Mouse (Mus musculus): ENCODE measurements around the gene Tfcp2l1. TPM values are rescaled to one million over a fixed set of nuclear protein-coding genes. Genes with fewer than 3 reads are reported as not detected.

Tfcp2l1 gene
- polyA plus RNA-seq, 1 experiment from 2014 or later, result 0.34 TPM

DNA sequence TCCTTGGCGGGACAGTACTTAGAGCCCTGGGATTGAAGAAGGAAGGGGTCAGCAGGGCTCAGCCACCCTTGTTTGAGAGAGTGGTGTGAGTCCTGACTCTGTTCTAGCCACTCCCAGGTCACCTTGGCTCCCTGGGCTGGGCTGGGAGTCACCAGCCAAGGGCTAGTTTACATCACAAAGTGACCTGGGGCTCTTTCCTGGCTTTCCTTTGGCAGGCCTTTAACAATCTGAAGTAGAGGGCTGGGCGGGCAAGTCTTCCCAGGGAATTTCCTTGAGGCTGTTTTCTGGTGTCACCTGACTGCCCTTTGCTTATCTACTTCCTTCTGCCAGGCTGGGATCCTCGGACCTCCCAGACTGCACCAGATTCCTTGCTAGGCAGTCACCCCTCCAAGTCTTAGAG lies 20.3 kb downstream of the Tfcp2l1 start:
- H3K4me2 ChIP-seq (ENCODE audit: low read length), result no peak overlapping the region
- no peaks in the 10 kb centered on the region for H3K27me3 ChIP-seq (ENCODE audit: control insufficient read depth, insufficient read depth, low read depth, low read length)
- H3K36me3 ChIP-seq (ENCODE audit: control insufficient read depth, insufficient read depth, low read length), result no peaks in the 10 kb centered on the region
- H3K4me1 ChIP-seq (ENCODE audit: control insufficient read depth, insufficient read depth, low read length), result peaks cover 2% of the 10 kb centered on the region; the same call in 1 of the 2 replicates
- 41% methylated on average over 3 of the region's 3 CpGs for WGBS
- H3K4me3 ChIP-seq (ENCODE audit: low read depth, low read length), result no peak overlapping the region
- no peak overlapping the region for H3K9ac ChIP-seq (ENCODE audit: low read depth, low read length)
- H3K9me3 ChIP-seq (replicated peaks; ENCODE audit: control insufficient read depth, low read length, poor library complexity, severe bottlenecking), result no peaks in the 10 kb centered on the region
- no peak overlapping the region for H3K27ac ChIP-seq (ENCODE audit: low read length)
- no peak for ATAC-seq

DNA sequence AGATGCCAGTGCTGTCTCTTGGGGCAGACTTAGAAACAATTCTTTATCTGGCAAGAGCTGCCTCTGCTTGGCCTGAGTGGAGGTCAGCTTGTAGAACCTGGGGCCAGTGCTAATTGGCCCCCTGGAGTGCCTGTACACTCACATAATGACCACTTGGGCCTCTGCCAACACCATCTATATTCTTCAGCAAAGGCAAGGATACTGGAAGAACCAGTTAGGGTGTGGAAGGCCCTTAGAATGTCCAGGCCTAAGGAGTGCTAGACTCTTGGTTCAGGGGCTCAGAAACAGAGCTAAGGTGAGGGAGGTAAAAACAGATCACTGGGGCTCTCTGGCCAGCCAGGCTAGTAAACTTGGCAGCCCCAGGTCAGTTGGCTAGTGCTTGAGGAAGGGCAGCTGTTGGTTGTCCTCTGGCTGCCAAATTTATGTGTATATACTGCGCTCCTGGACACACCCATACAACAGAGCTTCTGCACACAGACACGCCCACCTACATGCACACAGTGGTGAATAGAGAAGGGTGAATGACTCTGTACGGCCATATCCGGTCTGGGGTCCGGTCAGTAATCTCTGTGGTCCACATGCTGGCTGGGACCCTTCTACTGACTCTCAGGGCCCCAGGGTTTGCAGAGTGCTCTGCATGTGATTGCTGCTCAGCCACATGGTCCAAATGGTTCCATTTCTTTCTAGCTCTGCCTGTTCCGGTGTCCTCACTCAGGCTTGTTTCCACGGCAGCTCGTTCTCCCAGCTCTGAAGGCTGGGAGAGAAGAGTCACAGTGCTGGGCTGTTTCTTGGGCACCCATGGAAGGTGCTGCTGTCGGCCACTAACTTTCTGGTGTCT lies 22.4 kb downstream of the Tfcp2l1 start:
- no peaks in the 10 kb centered on the region for H3K9me3 ChIP-seq (replicated peaks; ENCODE audit: control insufficient read depth, low read length, poor library complexity, severe bottlenecking)
- H3K27ac ChIP-seq (ENCODE audit: low read length), result no peak overlapping the region
- ATAC-seq, result no peak
- H3K27me3 ChIP-seq (ENCODE audit: control insufficient read depth, insufficient read depth, low read depth, low read length), result no peaks in the 10 kb centered on the region
- H3K4me2 ChIP-seq (ENCODE audit: low read length), result no peak overlapping the region
- H3K4me3 ChIP-seq (ENCODE audit: low read depth, low read length), result no peak overlapping the region
- H3K36me3 ChIP-seq (ENCODE audit: control insufficient read depth, insufficient read depth, low read length), result no peaks in the 10 kb centered on the region
- no peak overlapping the region for H3K9ac ChIP-seq (ENCODE audit: low read depth, low read length)
- 77% methylated on average over 9 of the region's 9 CpGs for WGBS
- H3K4me1 ChIP-seq (ENCODE audit: control insufficient read depth, insufficient read depth, low read length), result peaks cover 2% of the 10 kb centered on the region; the same call in 1 of the 2 replicates

GRCm38 (mm10) chr1:118650771-118651080 lies 23.0 kb downstream of the Tfcp2l1 start:
- Histone ChIP-seq H3K36me3 (ENCODE audit: control insufficient read depth, insufficient read depth, low read length) (no peaks in the 10 kb centered on the region), H3K9ac (ENCODE audit: low read depth, low read length) (no peak overlapping the region), H3K27ac (ENCODE audit: low read length) (no peak overlapping the region), H3K4me3 (ENCODE audit: low read depth, low read length) (no peak overlapping the region), H3K4me2 (ENCODE audit: low read length) (no peak overlapping the region), H3K9me3 (replicated peaks; ENCODE audit: control insufficient read depth, low read length, poor library complexity, severe bottlenecking) (no peaks in the 10 kb centered on the region), H3K27me3 (ENCODE audit: control insufficient read depth, insufficient read depth, low read depth, low read length) (no peaks in the 10 kb centered on the region), H3K4me1 (ENCODE audit: control insufficient read depth, insufficient read depth, low read length) (peaks cover 2% of the 10 kb centered on the region; the same call in 1 of the 2 replicates)
- WGBS, result 42% methylated on average over 3 of the region's 3 CpGs
- no peak for ATAC-seq

GRCm38 (mm10) chr1:118658716-118659115 lies 31.0 kb downstream of the Tfcp2l1 start:
- Histone ChIP-seq H3K4me2 (ENCODE audit: low read length) (no peak overlapping the region), H3K36me3 (ENCODE audit: control insufficient read depth, insufficient read depth, low read length) (no peaks in the 10 kb centered on the region), H3K4me3 (ENCODE audit: low read depth, low read length) (no peak overlapping the region), H3K9ac (ENCODE audit: low read depth, low read length) (no peak overlapping the region), H3K27me3 (ENCODE audit: control insufficient read depth, insufficient read depth, low read depth, low read length) (no peaks in the 10 kb centered on the region), H3K27ac (ENCODE audit: low read length) (no peak overlapping the region), H3K4me1 (ENCODE audit: control insufficient read depth, insufficient read depth, low read length) (no peaks in the 10 kb centered on the region), H3K9me3 (replicated peaks; ENCODE audit: control insufficient read depth, low read length, poor library complexity, severe bottlenecking) (no peaks in the 10 kb centered on the region)
- ATAC-seq, result no peak
- WGBS, result 83% methylated on average over 6 of the region's 6 CpGs

DNA sequence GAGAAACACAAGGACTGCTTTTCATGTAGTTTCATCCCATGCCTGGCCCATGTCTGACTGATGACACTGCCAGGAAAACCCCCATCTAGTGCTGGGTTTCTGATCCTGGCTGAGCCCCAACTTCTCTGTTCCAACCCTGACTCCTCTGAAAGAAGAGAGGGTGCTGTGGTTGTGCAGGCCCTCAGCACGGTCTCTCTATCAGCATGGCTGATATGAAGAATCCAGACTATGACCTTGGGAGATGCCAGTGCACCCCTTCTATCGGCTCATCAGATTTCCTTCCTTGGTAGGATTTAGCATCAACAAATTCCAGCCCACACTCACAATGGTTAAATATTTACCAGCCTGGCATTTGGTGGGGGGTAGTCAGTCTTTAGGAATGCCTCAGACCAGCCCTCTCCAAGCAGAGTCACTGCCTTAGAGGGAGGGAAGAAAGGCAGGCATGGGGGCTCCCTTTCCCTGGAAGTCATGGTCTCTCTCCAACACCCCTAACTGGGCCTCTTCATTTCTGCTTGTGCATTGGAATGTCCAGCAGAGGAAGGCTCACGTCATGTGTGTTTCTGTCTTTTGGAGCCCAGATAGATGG lies 33.2 kb downstream of the Tfcp2l1 start:
- Histone ChIP-seq H3K4me2 (ENCODE audit: low read length) (no peak overlapping the region), H3K4me1 (ENCODE audit: control insufficient read depth, insufficient read depth, low read length) (no peaks in the 10 kb centered on the region), H3K27me3 (ENCODE audit: control insufficient read depth, insufficient read depth, low read depth, low read length) (no peaks in the 10 kb centered on the region), H3K9ac (ENCODE audit: low read depth, low read length) (no peak overlapping the region), H3K9me3 (replicated peaks; ENCODE audit: control insufficient read depth, low read length, poor library complexity, severe bottlenecking) (no peaks in the 10 kb centered on the region), H3K27ac (ENCODE audit: low read length) (no peak overlapping the region), H3K4me3 (ENCODE audit: low read depth, low read length) (no peak overlapping the region), H3K36me3 (ENCODE audit: control insufficient read depth, insufficient read depth, low read length) (no peaks in the 10 kb centered on the region)
- 81% methylated on average over 3 of the region's 3 CpGs for WGBS
- ATAC-seq, result no peak

DNA sequence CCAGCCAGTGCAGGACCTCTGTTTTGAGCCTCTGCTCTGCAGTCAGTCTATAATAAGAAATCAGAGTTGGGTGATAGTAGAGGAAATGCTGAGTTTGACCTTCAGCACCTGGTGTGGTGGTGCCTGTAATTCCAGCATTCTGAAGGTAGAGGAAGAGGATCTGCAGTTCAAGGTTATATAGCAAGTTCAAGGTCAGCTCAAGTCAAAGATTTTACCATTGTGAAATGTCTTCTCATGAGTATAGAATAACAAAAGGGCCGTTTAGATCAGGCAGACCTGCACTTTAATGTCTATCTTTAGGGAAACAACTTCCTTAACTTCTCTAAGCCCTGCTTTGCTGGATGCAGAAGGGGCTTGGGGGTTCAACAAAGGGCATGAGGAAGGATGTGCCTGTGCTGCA lies 35.3 kb downstream of the Tfcp2l1 start:
- no peaks in the 10 kb centered on the region for H3K9me3 ChIP-seq (replicated peaks; ENCODE audit: control insufficient read depth, low read length, poor library complexity, severe bottlenecking)
- H3K27ac ChIP-seq (ENCODE audit: low read length), result no peak overlapping the region
- H3K4me1 ChIP-seq (ENCODE audit: control insufficient read depth, insufficient read depth, low read length), result no peaks in the 10 kb centered on the region
- no peak overlapping the region for H3K4me2 ChIP-seq (ENCODE audit: low read length)
- H3K27me3 ChIP-seq (ENCODE audit: control insufficient read depth, insufficient read depth, low read depth, low read length), result no peaks in the 10 kb centered on the region
- no peak overlapping the region for H3K9ac ChIP-seq (ENCODE audit: low read depth, low read length)
- no peaks in the 10 kb centered on the region for H3K36me3 ChIP-seq (ENCODE audit: control insufficient read depth, insufficient read depth, low read length)
- ATAC-seq, result no peak
- 70% methylated on average over 1 of the region's 1 CpGs for WGBS
- no peak overlapping the region for H3K4me3 ChIP-seq (ENCODE audit: low read depth, low read length)

DNA sequence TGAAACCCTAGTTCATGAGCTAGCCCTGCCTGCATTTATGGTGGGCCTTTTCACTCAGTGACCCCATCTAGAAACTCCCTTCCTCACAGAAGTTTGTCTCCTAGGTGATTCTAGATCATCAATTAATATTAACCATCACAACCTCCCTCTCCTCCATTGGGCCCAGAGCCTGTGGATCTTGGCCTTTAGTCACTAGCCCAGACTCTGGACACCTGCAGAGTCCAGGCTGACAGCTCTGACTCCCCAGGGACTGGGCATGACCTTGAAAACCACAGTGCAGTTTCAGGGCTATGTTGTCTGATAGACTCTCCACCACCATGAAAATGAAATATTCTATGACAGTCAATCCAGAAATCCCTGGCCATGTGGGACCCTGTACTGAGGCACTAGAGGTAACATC lies 39.8 kb downstream of the Tfcp2l1 start:
- Histone ChIP-seq H3K27ac (ENCODE audit: low read length) (no peak overlapping the region), H3K36me3 (ENCODE audit: control insufficient read depth, insufficient read depth, low read length) (no peaks in the 10 kb centered on the region), H3K9ac (ENCODE audit: low read depth, low read length) (no peak overlapping the region), H3K4me3 (ENCODE audit: low read depth, low read length) (no peak overlapping the region), H3K9me3 (replicated peaks; ENCODE audit: control insufficient read depth, low read length, poor library complexity, severe bottlenecking) (no peaks in the 10 kb centered on the region), H3K4me1 (ENCODE audit: control insufficient read depth, insufficient read depth, low read length) (no peaks in the 10 kb centered on the region), H3K27me3 (ENCODE audit: control insufficient read depth, insufficient read depth, low read depth, low read length) (no peaks in the 10 kb centered on the region), H3K4me2 (ENCODE audit: low read length) (no peak overlapping the region)
- no peak for ATAC-seq

- ATAC-seq, result no peak
- Histone ChIP-seq H3K9me3 (replicated peaks; ENCODE audit: control insufficient read depth, low read length, poor library complexity, severe bottlenecking) (no peaks in the 10 kb centered on the region), H3K27ac (ENCODE audit: low read length) (no peak overlapping the region)
These were observed 44.5 kb downstream of the Tfcp2l1 start for GRCm38 (mm10) chr1:118672196-118672595.

DNA sequence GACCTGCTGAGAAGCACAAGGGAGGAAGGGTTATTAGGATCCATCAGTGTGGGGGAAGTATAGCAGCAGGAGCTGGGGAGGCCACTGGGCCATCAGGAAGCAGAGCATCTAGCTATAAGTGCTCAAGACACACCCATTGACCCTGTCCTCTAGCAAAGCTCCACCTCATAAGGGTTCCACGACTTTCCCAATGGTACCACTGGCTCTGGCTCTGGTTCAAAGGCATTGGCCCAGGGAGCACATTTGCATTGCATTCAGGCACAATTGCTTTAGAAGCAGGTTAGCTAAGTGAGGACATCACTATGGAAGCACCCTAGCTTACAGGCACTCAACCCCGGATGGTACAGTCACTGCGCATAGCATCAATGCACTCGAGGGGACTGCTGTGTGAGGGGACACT lies 46.4 kb downstream of the Tfcp2l1 start:
- Histone ChIP-seq H3K9ac (ENCODE audit: low read depth, low read length) (no peak overlapping the region), H3K4me1 (ENCODE audit: control insufficient read depth, insufficient read depth, low read length) (no peaks in the 10 kb centered on the region), H3K4me3 (ENCODE audit: low read depth, low read length) (no peak overlapping the region), H3K4me2 (ENCODE audit: low read length) (no peak overlapping the region), H3K27ac (ENCODE audit: low read length) (no peak overlapping the region), H3K27me3 (ENCODE audit: control insufficient read depth, insufficient read depth, low read depth, low read length) (no peaks in the 10 kb centered on the region), H3K9me3 (replicated peaks; ENCODE audit: control insufficient read depth, low read length, poor library complexity, severe bottlenecking) (no peaks in the 10 kb centered on the region), H3K36me3 (ENCODE audit: control insufficient read depth, insufficient read depth, low read length) (no peaks in the 10 kb centered on the region)
- WGBS, result 79% methylated on average over 4 of the region's 4 CpGs
- ATAC-seq, result no peak

More at GRCm38 (mm10) chr1:118672196-118672595, 44.5 kb downstream of the Tfcp2l1 start:
- no peak overlapping the region for H3K4me2 ChIP-seq (ENCODE audit: low read length)
- no peaks in the 10 kb centered on the region for H3K4me1 ChIP-seq (ENCODE audit: control insufficient read depth, insufficient read depth, low read length)
- 32% methylated on average over 8 of the region's 8 CpGs for WGBS
- no peaks in the 10 kb centered on the region for H3K27me3 ChIP-seq (ENCODE audit: control insufficient read depth, insufficient read depth, low read depth, low read length)
- H3K36me3 ChIP-seq (ENCODE audit: control insufficient read depth, insufficient read depth, low read length), result no peaks in the 10 kb centered on the region
- H3K4me3 ChIP-seq (ENCODE audit: low read depth, low read length), result no peak overlapping the region
- no peak overlapping the region for H3K9ac ChIP-seq (ENCODE audit: low read depth, low read length)
